Mouse (Mus musculus): ENCODE data around the gene Rab3il1.

DNA sequence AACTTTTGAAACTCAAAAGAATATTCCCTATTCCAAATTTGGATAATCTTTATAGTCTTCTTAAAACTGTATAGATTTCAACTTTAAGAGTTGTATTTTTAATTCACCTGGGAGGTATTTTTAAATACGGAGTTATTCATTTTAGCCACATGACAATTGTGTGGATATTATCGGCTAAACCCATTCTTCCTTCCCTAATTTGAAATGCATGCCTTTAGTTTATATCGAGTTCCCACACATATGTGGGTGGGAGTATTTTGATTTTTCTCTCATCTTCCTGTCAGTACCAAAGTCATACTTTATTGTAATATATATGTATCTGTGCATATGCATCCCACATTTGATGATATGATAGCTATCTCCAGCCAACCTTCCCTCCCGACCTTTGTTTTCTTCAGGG is 21.2 kb upstream of the Rab3il1 start, which contains the start of gene Fth1:
- TF ChIP-seq CTCF (conservative IDR thresholded peaks at IDR 0.05; ENCODE audit: low read length) (no peak), NANOG (IDR thresholded peaks at IDR 0.05; ENCODE audit: borderline replicate concordance, low read length) (no peak), POU5F1 (IDR thresholded peaks at IDR 0.05; ENCODE audit: borderline replicate concordance, low read length) (no peak)

Measured in E14TG2a.4 (cell line).